Mouse (Mus musculus) megakaryocyte, embryonic 14.5 days (primary cell): ENCODE data around the gene Rfwd3.

Source experiments
- FLI1 ChIP-seq: IDR thresholded peaks from 2 replicates; pipeline ENCODE4 v1.6.1; 2012; ENCODE audit warnings: low read length, inconsistent platforms, mixed read lengths
- GATA1 ChIP-seq: IDR thresholded peaks from 3 replicates; pipeline ENCODE4 v1.6.1; 2012; ENCODE audit warnings: mixed read lengths, low read length, inconsistent platforms, borderline replicate concordance

DNA sequence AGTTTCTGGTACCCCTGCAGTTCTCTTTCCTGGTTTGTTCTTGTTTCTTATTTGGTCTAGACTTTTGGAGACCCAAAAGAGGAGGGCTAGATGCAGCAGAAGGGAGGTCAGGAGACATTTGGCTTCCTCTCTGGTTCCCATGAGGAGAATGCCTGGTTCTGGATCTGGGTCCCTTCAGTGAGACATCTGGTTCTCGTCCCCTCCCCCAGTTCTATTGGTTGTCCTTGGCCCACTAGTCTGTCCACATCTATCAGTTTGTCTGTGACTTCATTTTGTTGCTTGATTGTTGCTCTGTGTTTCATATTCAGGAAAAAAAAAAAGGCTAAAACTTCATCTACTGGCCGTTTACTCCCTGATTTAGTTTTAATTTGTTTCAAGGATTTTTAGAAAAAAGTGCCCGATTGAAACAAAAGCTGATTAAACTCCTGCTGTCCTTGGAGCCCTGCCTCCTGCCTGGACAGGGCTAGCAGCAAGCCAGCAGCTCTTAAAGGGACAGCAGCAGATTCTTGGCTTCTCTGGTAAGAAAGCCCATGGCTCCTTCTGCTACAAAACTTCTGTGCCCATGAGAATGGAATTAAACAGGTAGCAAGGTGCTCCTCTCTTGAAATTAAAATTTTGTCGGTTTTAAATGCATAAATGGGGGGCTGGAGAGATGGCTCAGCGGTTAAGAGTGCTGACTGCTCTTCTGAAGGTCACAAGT is 5.2 kb upstream of the Rfwd3 start:
- no peak for TF ChIP-seq GATA1
- TF ChIP-seq FLI1 = no peak
